Mouse (Mus musculus) thymus, adult 18-20 months (tissue): ENCODE results near the gene Isy1.

ENCODE experiments used
- DNase-seq, 2 experiments: peaks; one replicate each; pipeline ENCODE4 v3.0.0; 2022; ENCODE audit warnings: mixed read lengths in 2 of 2

The Isy1 gene

GRCm38 (mm10) chr6:87846813-87847212, 8.2 kb upstream of the Isy1 start:
- DNase-seq = no peak

DNA sequence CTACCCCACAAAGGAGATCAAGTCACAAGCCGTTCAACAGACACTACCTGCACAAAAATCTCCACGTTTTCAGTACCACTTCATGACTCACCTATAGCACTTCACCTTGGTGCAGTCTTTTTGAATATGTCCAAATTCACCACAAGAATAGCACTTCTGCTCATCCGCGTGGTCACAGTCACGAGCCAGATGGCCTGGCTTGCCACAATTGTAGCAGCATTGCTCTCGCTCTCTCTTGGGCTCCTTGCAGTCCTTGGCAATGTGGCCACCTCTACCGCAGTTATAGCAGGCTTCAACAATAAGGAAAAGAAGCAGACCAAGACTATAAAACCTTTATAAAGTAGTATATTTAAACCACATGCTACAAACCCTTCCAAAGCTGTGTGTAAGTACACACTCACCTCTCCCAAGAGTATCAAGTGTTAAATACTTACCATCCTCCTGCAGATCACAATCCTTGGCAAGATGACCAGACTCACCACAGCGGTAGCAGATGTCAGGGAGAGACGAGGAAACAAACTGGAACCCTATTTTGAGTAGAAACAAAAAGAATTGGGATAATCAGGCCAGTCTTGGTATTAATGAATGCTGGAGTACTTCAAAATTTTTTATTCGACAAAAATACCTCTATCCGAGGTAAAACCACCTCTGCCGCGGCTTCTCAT, 6.6 kb upstream of the Isy1 start:
- DNase-seq = no peak

DNA sequence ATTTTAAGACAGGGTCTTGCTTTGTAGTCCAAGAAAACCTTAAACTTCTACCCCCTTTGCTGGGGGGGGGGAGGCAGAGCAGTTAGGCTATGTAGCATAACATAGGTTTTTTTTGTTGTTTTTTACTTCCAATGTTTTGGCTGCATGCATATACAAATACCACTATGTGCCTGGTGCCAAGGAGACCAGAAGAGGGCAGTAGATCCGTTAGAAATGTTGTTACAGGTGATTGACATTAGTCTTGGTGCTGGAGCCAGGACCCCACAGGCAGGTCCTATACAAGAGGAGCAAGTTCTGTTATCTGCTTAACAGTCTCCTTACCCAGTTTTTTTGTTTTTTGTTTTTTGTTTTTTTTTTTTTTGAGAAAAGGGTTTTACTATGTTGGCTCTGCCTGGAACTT, 3.7 kb upstream of the Isy1 start:
- DNase-seq = peak in 1 of 2 experiments; percentile 13

DNA sequence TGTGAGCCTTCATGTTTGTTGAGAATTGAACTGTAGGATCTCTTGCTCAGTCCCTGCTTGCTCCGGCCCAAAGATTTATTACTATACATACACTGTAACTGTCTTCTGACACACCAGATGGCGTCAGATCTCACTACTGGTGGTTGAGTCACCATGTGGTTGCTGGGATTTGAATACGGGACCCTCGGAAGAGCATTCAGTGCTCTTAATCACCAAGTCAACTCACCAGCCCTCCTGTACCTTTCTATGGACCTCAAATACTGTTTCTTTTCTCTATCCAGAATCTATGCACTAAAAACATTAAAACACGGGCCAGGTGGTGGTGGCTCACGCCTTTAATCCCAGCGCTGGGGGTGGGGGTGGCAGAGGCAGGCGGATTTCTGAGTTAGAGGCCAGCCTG, 3.0 kb upstream of the Isy1 start:
- DNase-seq = no peak

DNA sequence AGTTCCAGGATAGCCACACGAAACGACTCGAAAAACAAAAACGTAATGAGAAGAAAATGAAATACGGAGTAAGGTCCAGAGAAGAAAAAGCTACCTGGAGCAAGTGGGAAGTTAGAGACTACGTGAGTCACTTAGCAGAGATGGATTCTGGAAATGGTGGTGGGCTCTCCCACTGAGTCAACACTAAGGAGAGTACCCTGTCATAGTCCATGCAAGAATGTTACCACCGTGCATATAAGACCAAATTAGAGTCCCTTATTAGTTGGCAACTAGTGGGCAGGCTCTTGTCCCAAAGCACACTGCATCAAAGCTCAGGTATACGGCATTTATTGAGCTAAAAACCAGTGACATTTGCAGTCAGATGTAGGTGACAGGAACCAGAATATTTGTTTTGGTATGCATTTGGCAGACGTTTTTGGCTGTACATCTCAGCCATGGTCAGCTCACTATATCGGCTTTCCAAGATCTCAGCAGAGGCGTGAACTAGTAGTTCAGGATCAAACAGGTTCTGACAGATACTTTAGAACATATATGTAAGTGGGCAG, 1.3 kb upstream of the Isy1 start:
- DNase-seq = no peak

- no peak for DNase-seq
These were observed 2.9 kb downstream of the Isy1 start, which contains the start of gene Gm45140 for GRCm38 (mm10) chr6:87835695-87836094. Gm45140 (minus strand) TSS chr6:87835795.

- no peak for DNase-seq
These were observed 18.2 kb downstream of the Isy1 start for GRCm38 (mm10) chr6:87820366-87820765.

DNA sequence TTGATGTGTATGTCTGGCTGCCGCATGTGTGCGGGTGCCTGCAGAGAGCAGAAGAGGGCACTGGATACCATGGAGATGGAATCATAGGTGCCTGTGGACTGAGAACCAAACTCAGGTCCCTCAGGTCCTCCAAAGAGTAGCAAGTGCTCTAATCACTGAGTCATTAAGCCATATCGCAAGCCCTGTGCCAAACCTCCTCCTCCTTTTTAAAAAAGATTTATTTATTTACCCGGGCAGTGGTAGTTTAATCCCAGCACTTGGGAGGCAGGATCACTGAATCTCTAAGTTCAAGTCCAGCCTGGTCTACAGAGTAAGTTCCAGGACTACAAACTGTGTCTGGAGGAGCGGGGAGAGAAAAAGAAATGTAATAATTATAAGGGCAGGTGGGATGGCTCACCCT, 24.1 kb downstream of the Isy1 start:
- DNase-seq = no peak

GRCm38 (mm10) chr6:87812656-87813055, 25.9 kb downstream of the Isy1 start:
- no peak for DNase-seq

GRCm38 (mm10) chr6:87811675-87812338, 26.8 kb downstream of the Isy1 start, which contains the start of gene Rab43:
Rab43 (minus strand) TSS chr6:87812164.
- DNase-seq = peak; percentile 88 to 89

DNA sequence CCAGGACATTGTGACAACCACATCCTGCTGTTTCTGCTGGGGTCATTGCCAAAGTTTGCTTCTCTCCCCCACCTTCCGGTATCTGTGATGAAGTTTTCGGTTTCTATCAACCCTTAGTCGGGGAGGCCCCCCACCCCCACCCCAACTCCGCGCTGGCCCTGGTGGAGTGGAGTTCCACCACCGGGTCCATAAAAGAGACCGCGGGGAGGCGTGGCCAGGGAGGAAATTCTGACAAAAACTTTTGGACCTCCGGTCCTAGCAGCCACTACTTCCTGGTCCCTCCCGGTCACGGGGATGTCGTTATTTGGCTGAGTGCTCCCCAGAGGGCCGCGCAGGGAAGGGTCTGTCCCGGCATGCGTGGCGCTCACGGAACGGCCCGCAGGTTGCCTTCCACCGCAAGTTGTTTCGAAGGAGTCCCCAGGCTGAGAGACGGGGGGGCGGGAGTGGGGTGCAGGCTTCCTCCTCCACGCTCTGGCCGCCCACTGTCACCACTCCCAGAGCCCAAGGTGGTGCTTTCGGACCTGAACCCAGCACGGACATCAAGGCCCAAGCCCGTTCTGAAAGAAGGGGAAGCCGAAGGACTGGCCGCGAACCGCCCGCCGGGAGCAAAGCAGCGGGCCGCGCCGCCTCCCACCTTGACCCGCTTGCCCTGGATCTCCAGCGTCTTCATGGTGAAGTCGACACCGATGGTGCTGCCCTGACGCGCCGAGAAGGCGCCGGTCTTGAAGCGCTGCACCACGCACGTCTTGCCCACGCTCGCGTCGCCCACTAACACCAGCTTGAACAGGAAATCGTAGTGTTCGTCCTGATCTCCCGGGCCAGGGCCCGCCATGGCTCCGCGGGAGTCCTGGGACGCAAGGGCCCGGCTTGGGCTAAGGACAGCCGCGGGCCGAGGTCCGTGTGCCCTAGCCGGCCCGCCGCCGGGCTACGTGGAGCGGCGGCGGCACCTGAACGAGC, 27.6 kb downstream of the Isy1 start:
- peak; percentile 37 to 55 for DNase-seq

DNA sequence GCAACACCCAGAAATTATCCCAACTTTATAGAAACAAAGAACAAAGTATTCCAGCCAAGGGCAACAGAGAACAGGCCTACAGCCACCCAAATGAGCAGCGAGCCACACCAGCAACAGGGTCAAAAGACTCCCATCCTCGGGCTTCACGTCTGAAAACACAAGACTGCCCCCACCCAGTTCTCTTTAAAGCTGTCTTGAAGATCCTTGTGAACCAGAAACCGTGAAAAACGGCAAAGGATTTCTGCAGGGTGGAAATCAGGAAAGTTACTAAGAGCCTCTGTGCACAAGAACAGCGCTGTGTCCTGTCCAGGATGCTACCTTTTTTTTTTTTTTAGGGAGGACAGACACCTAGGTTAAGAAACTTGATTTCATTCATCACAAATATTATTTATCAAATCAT, 28.3 kb downstream of the Isy1 start:
- no peak for DNase-seq

DNA sequence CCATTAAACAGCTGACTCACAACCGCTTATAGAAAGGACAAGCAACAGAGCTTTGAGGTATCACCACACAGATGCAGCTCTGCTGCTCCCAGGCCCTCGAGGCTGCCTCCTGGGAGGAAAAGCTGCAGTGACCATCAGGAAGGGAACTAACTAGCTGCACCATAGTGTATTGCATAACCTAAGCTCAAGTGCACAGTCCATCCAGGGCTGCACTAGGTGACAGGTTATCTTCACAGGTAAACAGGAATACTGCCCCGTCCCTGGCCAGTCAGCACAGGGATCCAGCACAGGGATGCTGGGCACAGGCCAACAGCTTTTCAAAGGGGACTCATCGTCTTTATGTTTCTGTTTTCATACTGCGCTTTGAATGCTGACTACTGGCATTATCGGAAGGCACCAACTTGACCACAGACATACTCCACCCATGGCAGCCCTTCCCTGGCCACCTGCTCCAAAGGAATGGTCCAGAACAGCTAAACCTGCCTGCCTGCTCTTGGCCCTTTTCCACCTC, 28.9 kb downstream of the Isy1 start:
- no peak for DNase-seq

GRCm38 (mm10) chr6:87809144-87809543, 29.5 kb downstream of the Isy1 start:
- DNase-seq = no peak

GRCm38 (mm10) chr6:87808521-87808920, 30.1 kb downstream of the Isy1 start:
- DNase-seq = no peak

DNA sequence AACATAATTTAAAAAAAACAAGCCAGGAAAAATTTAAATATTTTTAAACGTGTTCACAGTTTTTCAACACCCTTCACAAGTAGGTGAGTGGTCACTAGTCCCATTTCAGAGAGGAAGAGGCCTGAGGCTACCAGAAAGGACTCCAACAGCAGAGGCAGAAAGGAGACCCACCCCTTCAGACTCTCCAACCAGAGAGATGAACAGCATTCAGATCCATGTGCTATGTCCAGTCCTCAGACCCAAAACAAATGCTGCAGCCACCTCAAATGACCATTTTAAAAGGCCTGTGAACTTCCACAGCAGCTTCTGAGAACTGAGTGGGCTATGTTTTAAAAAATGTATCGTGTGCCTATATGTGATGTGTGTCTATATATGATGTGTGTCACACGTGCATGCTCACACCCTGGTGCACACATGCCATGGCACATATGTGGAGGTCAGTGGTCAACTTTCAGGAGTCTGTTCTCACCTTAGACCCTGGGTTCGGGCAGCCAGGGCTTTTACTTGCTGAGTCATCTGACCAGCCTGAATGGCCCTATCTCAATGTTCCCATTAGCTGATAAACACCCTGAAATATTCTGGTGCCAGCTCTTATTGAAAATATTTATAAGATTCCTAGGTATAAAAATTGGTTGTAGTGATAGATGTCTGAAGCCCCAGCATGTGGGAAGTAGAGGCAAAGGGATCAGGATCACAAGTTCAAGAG, 30.7 kb downstream of the Isy1 start:
- DNase-seq = no peak

DNA sequence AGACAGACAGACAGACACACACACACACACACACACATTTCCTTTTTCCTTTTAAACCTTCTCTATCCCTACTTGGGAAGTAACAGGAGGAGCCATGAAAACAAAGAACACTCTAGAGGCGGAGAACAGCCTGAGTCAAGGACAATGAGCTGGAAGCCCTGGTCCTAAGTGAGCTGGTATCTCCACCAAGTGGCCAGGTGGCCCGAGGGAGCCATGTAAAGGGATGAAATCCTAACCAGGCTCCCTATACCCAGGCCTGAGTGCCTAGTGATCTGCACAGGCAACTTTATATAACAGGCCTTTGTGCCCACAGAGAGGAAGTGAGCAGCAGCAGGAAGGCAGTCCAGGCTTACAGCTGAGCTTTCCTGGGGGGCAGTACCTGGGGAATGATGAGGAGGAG, 31.7 kb downstream of the Isy1 start:
- no peak for DNase-seq

DNA sequence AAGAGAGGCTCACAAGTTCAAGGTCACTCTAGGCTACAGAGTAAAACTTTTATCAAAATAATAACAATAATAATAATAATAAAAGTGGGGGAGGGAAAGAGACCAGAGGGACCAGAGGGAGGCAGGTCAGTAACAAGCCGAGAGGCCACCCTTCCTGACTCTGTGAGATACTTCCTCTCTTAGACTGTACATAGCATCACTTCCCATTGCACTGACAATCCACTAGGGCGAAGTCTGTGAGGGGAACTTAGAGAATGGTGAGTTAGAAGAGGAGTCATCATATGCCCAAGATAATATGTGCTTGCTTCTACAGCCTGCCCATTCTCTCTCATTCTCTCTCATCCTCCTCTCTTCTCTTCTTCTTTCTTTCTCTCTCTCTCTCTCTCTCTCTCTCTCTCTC, 32.6 kb downstream of the Isy1 start:
- DNase-seq = no peak

DNA sequence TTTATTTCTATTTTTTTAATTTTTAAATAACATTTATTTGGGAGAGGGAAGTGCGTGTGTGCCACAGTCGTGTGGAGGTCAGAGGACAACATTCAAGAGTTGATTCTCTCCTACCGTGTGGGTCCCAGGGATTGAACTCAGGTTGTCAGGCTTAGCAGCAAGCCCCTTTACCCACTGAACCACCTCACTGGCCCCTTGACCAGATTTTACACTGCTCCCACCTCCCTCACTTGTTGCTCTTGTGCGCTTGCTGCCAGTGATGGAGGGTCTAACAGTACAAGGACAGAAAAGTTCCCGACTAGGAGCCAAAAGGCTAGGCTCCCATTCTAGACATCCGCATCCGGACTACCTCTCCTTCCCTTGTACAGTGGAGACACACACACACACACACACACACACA, 33.1 kb downstream of the Isy1 start:
- no peak for DNase-seq

DNA sequence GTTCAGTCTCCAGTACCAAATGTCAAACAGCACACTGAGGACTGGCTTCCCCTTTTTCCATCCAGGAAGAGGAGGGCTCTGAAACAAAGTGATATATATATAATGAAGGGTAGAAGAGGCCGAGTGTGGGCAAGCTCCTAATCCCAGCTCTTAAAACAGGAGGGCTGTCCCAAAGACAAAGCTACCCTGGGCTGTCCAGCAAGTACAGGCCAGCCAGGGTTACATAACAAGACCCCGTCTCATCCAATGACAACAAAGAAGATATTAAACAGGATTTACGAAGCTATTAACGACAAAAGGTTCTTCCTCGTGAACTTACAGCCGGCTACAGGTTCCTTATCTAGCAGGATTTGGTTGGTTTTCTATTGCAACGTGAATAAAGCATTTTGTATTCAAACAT, 33.7 kb downstream of the Isy1 start:
- DNase-seq = no peak

DNA sequence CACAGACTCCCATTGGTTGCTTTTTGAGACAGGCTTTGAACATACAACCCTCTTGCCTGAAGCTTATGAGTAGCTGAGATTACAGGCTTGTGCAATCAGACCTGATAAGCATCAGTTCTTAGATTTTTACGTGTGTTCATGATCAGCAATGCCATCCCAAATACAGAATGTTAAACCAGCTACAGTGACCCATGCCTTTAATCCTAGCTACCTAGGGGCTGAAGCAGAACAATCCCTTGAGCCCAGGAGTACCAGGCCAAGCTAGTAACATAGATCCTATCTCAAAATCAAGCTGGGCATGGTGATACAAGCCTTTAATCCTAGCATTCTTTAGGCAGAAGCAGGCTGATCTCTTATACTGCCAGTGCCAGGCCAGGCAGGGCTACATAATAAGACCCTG, 34.6 kb downstream of the Isy1 start:
- DNase-seq = no peak

DNA sequence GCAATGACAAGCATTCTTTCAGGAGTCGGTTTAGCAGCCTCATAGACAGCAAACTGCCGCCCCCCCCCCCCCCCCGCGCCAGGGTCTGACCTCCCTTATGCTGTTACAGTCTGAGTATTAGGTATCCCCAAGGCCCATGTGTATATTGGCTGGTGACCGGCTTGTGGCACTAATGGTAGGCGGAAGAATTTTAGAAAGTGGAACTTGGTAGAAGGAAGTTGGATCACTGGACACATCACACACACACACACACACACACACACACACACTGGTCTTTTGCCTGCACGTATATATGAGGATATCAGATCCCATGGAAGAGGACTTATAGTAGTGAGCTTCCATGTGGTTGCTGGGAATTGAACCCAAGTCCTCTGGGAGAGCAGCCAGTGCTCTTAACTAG, 36.1 kb downstream of the Isy1 start:
- DNase-seq = no peak
